Mouse (Mus musculus) stomach, postnatal 0 days (tissue): Measurements from ENCODE around the gene Csrp1. TPM values are rescaled to one million over a fixed set of nuclear protein-coding genes. Genes with fewer than 3 reads are reported as not detected.

Source experiments
- ATAC-seq: fragments of 200-750 bp; cut with Nextera tagmentation; 2 replicates; pipeline ENCODE4 v1.8.0; 2017; ENCODE audit not compliant: low FRiP score, low TSS enrichment
- DNase-seq: peaks from one replicate; pipeline ENCODE4 v3.0.0-alpha.2; 2016; ENCODE audit warnings: low spot score
- H3K27ac ChIP-seq: fragments of 300-500 bp; sonication (generic); replicated peaks from 2 replicates; pipeline ENCODE4 v1.5.1; 2014; ENCODE audit warnings: mild to moderate bottlenecking, control low read depth
- H3K27me3 ChIP-seq: fragments of 300-500 bp; sonication (generic); 2 replicates; pipeline ENCODE4 v1.6.1; 2014; ENCODE audit warnings: low read length; ENCODE audit not compliant: control insufficient read depth, insufficient read depth
- H3K36me3 ChIP-seq: fragments of 300-500 bp; sonication (generic); 2 replicates; pipeline ENCODE4 v1.6.1; 2014; ENCODE audit warnings: low read length, mixed read lengths; ENCODE audit not compliant: control insufficient read depth, insufficient read depth
- H3K4me1 ChIP-seq: fragments of 300-500 bp; sonication (generic); replicated peaks from 2 replicates; pipeline ENCODE4 v1.6.1; 2014; ENCODE audit warnings: antibody characterized with exemption; ENCODE audit not compliant: control insufficient read depth, insufficient read depth
- H3K4me2 ChIP-seq: fragments of 300-500 bp; sonication (generic); replicated peaks from 2 replicates; pipeline ENCODE4 v1.6.1; 2014; ENCODE audit warnings: low read depth, mild to moderate bottlenecking, control low read depth, moderate library complexity
- H3K4me3 ChIP-seq: fragments of 300-500 bp; sonication (generic); 2 replicates; pipeline ENCODE4 v1.5.1; 2014; ENCODE audit warnings: low read depth, low read length, control low read depth
- H3K9ac ChIP-seq: fragments of 300-500 bp; sonication (generic); 2 replicates; pipeline ENCODE4 v1.6.1; 2014; ENCODE audit warnings: mild to moderate bottlenecking, low read length, control low read depth, mixed read lengths
- H3K9me3 ChIP-seq: fragments of 300-500 bp; sonication (generic); 2 replicates; pipeline ENCODE4 v1.6.1; 2016; ENCODE audit warnings: low read length; ENCODE audit not compliant: control insufficient read depth
- CTCF ChIP-seq: IDR thresholded peaks from 2 replicates; pipeline ENCODE4 v1.5.1; 2016; ENCODE audit warnings: antibody characterized with exemption, low read depth, mild to moderate bottlenecking, moderate library complexity
- EP300 ChIP-seq: optimal IDR thresholded peaks from 2 replicates; pipeline ENCODE3; 2016; ENCODE audit warnings: antibody characterized with exemption
- WGBS: fragments of 180-500 bp; shearing (Covaris S2); extraction: QIAGEN DNeasy Blood & Tissue Kit; methylation state at CpG from one replicate; pipeline ENCODE4 v1.1.7; 2014; 5-methylcytosine and 5-hydroxymethylcytosine counted together
- polyA plus RNA-seq: library from polyadenylated mRNA; unstranded; fragments of >200 nt; fragmentation: Nextera tagmentation; extraction: Ambion mirVana; gene quantifications from 2 replicates; pipeline ENCODE4 v1.2.1, GENCODE M21; 2015

Csrp1 gene
- polyA plus RNA-seq, 1 experiment from 2014 or later, result 496 TPM

GRCm38 (mm10) chr1:135698996-135699705 lies 20.7 kb upstream of the Csrp1 start:
- ATAC-seq (peak; percentile 61; the same call in 1 of the 2 replicates), DNase-seq (peak; percentile 79)
- peak overlapping the region; percentile 22 for H3K4me3 ChIP-seq
- TF ChIP-seq EP300 (no peak), CTCF (peak; percentile 87)
- H3K27me3 ChIP-seq, result no peaks in the 10 kb centered on the region
- peak overlapping the region; percentile 53 for H3K4me2 ChIP-seq
- H3K36me3 ChIP-seq, result no peaks in the 10 kb centered on the region
- H3K9me3 ChIP-seq, result no peaks in the 10 kb centered on the region
- H3K4me1 ChIP-seq, result peaks cover 7% of the 10 kb centered on the region; the same call in 1 of the 2 replicates
- H3K27ac ChIP-seq, result no peak overlapping the region
- WGBS, result 4% methylated on average over 29 of the region's 29 CpGs
- H3K9ac ChIP-seq, result peak overlapping the region; percentile 43; the same call in 1 of the 2 replicates

DNA sequence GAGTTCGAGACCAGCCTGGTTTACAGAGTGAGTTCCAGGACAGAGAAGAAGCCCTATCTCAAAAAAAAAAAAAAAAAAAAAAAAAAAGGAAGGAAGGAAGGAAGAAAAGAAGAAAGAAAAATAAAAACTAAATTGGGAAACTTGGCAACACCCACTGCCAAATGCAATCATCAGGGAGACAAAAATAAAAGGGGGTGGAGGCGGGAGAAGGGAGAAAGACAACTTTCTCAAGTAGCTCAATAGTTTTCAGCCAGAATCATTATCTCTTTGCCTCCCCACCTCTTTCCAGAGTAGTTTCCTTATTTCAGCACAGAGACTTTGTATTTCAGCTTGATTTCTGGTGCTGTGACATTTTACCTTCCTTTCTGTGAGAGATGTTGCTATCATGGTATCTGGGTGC lies 20.0 kb upstream of the Csrp1 start:
- whole genome bisulfite sequencing, result 40% methylated on average over 2 of the region's 2 CpGs
- Histone ChIP-seq H3K4me3 (no peak overlapping the region), H3K9ac (no peak overlapping the region), H3K27me3 (no peaks in the 10 kb centered on the region), H3K27ac (no peak overlapping the region), H3K4me1 (peaks cover 7% of the 10 kb centered on the region; the same call in 1 of the 2 replicates), H3K4me2 (no peak overlapping the region), H3K36me3 (no peaks in the 10 kb centered on the region), H3K9me3 (no peaks in the 10 kb centered on the region)
- no peak for TF ChIP-seq EP300
- no peak for TF ChIP-seq CTCF
- ATAC-seq, result no peak
- no peak for DNase-seq

GRCm38 (mm10) chr1:135700605-135701004 lies 19.3 kb upstream of the Csrp1 start:
- H3K9ac ChIP-seq, result no peak overlapping the region
- H3K4me3 ChIP-seq, result no peak overlapping the region
- H3K9me3 ChIP-seq, result no peaks in the 10 kb centered on the region
- DNase-seq, result peak; percentile 87
- peak; percentile 58 for ATAC-seq
- no peak overlapping the region for H3K27ac ChIP-seq
- no peaks in the 10 kb centered on the region for H3K36me3 ChIP-seq
- H3K4me2 ChIP-seq, result no peak overlapping the region
- TF ChIP-seq EP300 (no peak), CTCF (peak; percentile 95)
- WGBS, result 2% methylated on average over 7 of the region's 7 CpGs
- no peaks in the 10 kb centered on the region for H3K27me3 ChIP-seq
- H3K4me1 ChIP-seq, result peaks cover 7% of the 10 kb centered on the region; the same call in 1 of the 2 replicates

DNA sequence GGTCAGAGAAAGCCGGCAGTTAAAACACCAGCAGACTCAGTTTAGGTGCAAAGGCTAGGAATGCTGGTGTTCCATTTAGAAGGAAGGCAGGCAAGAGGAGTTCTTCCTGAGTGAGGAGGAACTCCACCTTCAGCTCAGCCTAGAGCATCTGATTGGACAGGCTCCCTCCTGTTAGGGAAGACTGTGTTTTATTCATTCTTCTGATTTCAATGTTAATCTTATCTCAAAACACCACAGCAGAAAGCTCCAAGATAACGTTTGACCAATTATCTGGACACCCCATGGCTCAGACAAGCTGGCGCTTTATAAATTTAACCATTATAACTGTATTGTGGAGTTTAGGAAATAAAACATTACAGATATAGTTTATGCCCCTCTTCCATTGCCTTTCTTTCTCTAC lies 18.5 kb upstream of the Csrp1 start:
- H3K27ac ChIP-seq, result no peak overlapping the region
- H3K36me3 ChIP-seq, result no peaks in the 10 kb centered on the region
- ATAC-seq, result no peak
- H3K9ac ChIP-seq, result no peak overlapping the region
- 43% methylated on average over 3 of the region's 3 CpGs for WGBS
- peaks cover 7% of the 10 kb centered on the region; the same call in 1 of the 2 replicates for H3K4me1 ChIP-seq
- no peak for DNase-seq
- no peak for TF ChIP-seq EP300
- TF ChIP-seq CTCF, result no peak
- no peak overlapping the region for H3K4me2 ChIP-seq
- no peaks in the 10 kb centered on the region for H3K27me3 ChIP-seq
- H3K4me3 ChIP-seq, result no peak overlapping the region
- no peaks in the 10 kb centered on the region for H3K9me3 ChIP-seq

GRCm38 (mm10) chr1:135702722-135703121 lies 17.1 kb upstream of the Csrp1 start:
- no peak for ATAC-seq
- WGBS, result 40% methylated on average over 2 of the region's 2 CpGs
- TF ChIP-seq EP300 (no peak), CTCF (no peak)
- no peak overlapping the region for H3K4me2 ChIP-seq
- no peak overlapping the region for H3K27ac ChIP-seq
- no peaks in the 10 kb centered on the region for H3K27me3 ChIP-seq
- H3K36me3 ChIP-seq, result no peaks in the 10 kb centered on the region
- DNase-seq, result no peak
- H3K9ac ChIP-seq, result no peak overlapping the region
- H3K9me3 ChIP-seq, result no peaks in the 10 kb centered on the region
- no peak overlapping the region for H3K4me3 ChIP-seq
- peaks cover 7% of the 10 kb centered on the region; the same call in 1 of the 2 replicates for H3K4me1 ChIP-seq

GRCm38 (mm10) chr1:135704317-135704821 lies 15.5 kb upstream of the Csrp1 start:
- Histone ChIP-seq H3K36me3 (no peaks in the 10 kb centered on the region), H3K9me3 (no peaks in the 10 kb centered on the region), H3K4me2 (no peak overlapping the region), H3K27ac (no peak overlapping the region), H3K4me3 (no peak overlapping the region), H3K9ac (no peak overlapping the region), H3K27me3 (no peaks in the 10 kb centered on the region), H3K4me1 (peaks cover 2% of the 10 kb centered on the region; the same call in 1 of the 2 replicates)
- WGBS, result 67% methylated on average over 3 of the region's 3 CpGs
- no peak for ATAC-seq
- TF ChIP-seq EP300 (no peak), CTCF (peak; percentile 46)
- DNase-seq, result no peak
